Mouse (Mus musculus) spleen, adult 2 months (tissue): ENCODE results near the gene Iffo2.

Experiments
- CTCF ChIP-seq: fragments of 200-500 bp; IDR thresholded peaks from 2 replicates; pipeline ENCODE4 v1.5.1; 2011; ENCODE audit warnings: mild to moderate bottlenecking, inconsistent platforms; ENCODE audit not compliant: insufficient read depth, insufficient read length, insufficient replicate concordance; ENCODE audit errors: extremely low read depth
- POLR2A ChIP-seq: fragments of 200-500 bp; IDR thresholded peaks from 2 replicates; pipeline ENCODE4 v1.6.1; 2011; ENCODE audit warnings: low read depth, low read length, inconsistent platforms

GRCm38 (mm10) chr4:139582903-139583302, 52.6 kb downstream of the Iffo2 start:
- TF ChIP-seq POLR2A = no peak
- TF ChIP-seq CTCF = no peak
